Mouse (Mus musculus) neural tube, embryonic 14.5 days (tissue): Measurements from ENCODE around the gene Scgb1a1. TPM values are rescaled to one million over a fixed set of nuclear protein-coding genes. Genes with fewer than 3 reads are reported as not detected.

Experiments
- ATAC-seq: fragments of 200-750 bp; cut with Nextera tagmentation; 2 replicates; pipeline ENCODE4 v1.8.0; 2017; ENCODE audit warnings: low read depth, mild to moderate bottlenecking, moderate TSS enrichment, moderate library complexity
- H3K27ac ChIP-seq: fragments of 300-500 bp; sonication (generic); 2 replicates; pipeline ENCODE4 v1.5.1; 2014; ENCODE audit warnings: low read depth, mild to moderate bottlenecking, control low read depth, low read length, moderate library complexity, mixed read lengths
- H3K27me3 ChIP-seq: fragments of 300-500 bp; sonication (generic); 2 replicates; pipeline ENCODE4 v1.6.1; 2014; ENCODE audit warnings: low read length; ENCODE audit not compliant: control insufficient read depth, insufficient read depth
- H3K36me3 ChIP-seq: fragments of 300-500 bp; sonication (generic); 2 replicates; pipeline ENCODE4 v1.6.1; 2014; ENCODE audit warnings: low read length, mixed read lengths; ENCODE audit not compliant: control insufficient read depth, insufficient read depth
- H3K4me1 ChIP-seq: fragments of 300-500 bp; sonication (generic); 2 replicates; pipeline ENCODE4 v1.6.1; 2014; ENCODE audit warnings: low read length; ENCODE audit not compliant: control insufficient read depth, insufficient read depth
- H3K4me2 ChIP-seq: fragments of 300-500 bp; sonication (generic); 2 replicates; pipeline ENCODE4 v1.6.1; 2014; ENCODE audit warnings: mild to moderate bottlenecking, low read depth, low read length, control low read depth
- H3K4me3 ChIP-seq: fragments of 300-500 bp; sonication (generic); 2 replicates; pipeline ENCODE4 v1.5.1; 2014; ENCODE audit warnings: low read depth, low read length, control low read depth, mixed read lengths
- H3K9ac ChIP-seq: fragments of 300-500 bp; sonication (generic); replicated peaks from 2 replicates; pipeline ENCODE4 v1.6.1; 2014; ENCODE audit warnings: low read depth, mild to moderate bottlenecking, control low read depth, low read length, mixed read lengths
- H3K9me3 ChIP-seq: fragments of 300-500 bp; sonication (generic); 2 replicates; pipeline ENCODE4 v1.6.1; 2016; ENCODE audit warnings: low read length; ENCODE audit not compliant: control insufficient read depth
- WGBS: fragments of 180-500 bp; shearing (Covaris S2); extraction: QIAGEN DNeasy Blood & Tissue Kit; methylation state at CpG from one replicate; pipeline ENCODE4 v1.1.7; 2014; 5-methylcytosine and 5-hydroxymethylcytosine counted together
- polyA plus RNA-seq: library from polyadenylated mRNA; unstranded; fragments of >200 nt; fragmentation: Nextera tagmentation; extraction: Ambion mirVana; gene quantifications from 2 replicates; pipeline ENCODE4 v1.2.1, GENCODE M21; 2014

Scgb1a1 gene
- polyA plus RNA-seq, 1 experiment from 2014 or later: not detected

DNA sequence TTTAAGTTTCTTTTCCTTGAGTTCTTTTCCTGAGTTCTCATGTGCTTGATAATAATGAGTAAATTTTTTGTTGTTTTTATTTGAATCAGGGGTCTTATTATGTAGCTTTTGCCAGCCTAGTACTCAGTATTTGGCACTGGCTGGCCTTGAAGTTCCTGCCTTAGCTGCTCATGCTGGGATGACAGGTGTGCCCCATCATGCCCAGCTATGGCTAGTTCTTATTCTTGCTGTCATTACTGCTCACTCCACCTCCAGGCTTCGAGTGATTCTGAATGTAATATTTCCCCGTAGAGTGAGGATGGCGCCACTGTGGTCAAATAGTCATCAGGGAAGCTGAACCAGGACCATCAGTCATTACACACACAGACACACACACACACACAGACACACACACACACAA, 23.9 kb downstream of the Scgb1a1 start:
- Histone ChIP-seq H3K9me3 (no peaks in the 10 kb centered on the region), H3K27me3 (no peaks in the 10 kb centered on the region), H3K4me1 (peaks cover 7% of the 10 kb centered on the region; the same call in 1 of the 2 replicates), H3K27ac (no peak overlapping the region), H3K36me3 (no peaks in the 10 kb centered on the region), H3K4me3 (no peak overlapping the region), H3K9ac (no peak overlapping the region), H3K4me2 (no peak overlapping the region)
- no peak for ATAC-seq
- WGBS: 89% methylated on average over 3 of the region's 3 CpGs

DNA sequence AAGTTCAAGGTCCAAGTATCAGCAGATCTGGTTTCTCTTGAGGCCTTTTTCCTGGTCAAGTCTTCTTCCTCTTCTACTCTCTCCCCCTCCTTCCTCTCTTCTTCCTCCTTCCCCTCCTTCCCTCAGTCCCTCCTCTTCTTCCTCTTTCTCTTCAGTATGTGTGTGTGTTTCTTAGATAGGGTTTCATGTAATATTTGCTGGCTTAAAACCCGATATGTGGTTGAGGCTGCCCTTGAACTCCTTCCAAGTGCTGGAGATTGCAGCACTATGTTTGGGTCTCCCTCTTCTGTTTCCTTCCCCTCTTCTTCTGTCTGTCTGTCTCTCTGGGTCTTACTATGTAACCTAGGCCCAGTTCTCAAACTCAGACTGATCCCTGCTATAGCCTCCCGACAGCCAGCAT, 24.9 kb downstream of the Scgb1a1 start:
- Histone ChIP-seq H3K4me2 (no peak overlapping the region), H3K9me3 (no peaks in the 10 kb centered on the region), H3K4me1 (peaks cover 7% of the 10 kb centered on the region; the same call in 1 of the 2 replicates), H3K27ac (no peak overlapping the region), H3K27me3 (no peaks in the 10 kb centered on the region), H3K36me3 (no peaks in the 10 kb centered on the region), H3K4me3 (no peak overlapping the region), H3K9ac (no peak overlapping the region)
- ATAC-seq: no peak
- WGBS: 92% methylated on average over 2 of the region's 2 CpGs

GRCm38 (mm10) chr19:9061221-9061893, 26.4 kb downstream of the Scgb1a1 start:
- H3K9ac ChIP-seq: no peak overlapping the region
- H3K27me3 ChIP-seq: no peaks in the 10 kb centered on the region
- peaks cover 6% of the 10 kb centered on the region; the same call in 1 of the 2 replicates for H3K4me1 ChIP-seq
- H3K4me3 ChIP-seq: no peak overlapping the region
- H3K4me2 ChIP-seq: no peak overlapping the region
- H3K9me3 ChIP-seq: no peaks in the 10 kb centered on the region
- ATAC-seq: no peak
- 90% methylated on average over 8 of the region's 8 CpGs for WGBS
- H3K27ac ChIP-seq: no peak overlapping the region
- no peaks in the 10 kb centered on the region for H3K36me3 ChIP-seq

DNA sequence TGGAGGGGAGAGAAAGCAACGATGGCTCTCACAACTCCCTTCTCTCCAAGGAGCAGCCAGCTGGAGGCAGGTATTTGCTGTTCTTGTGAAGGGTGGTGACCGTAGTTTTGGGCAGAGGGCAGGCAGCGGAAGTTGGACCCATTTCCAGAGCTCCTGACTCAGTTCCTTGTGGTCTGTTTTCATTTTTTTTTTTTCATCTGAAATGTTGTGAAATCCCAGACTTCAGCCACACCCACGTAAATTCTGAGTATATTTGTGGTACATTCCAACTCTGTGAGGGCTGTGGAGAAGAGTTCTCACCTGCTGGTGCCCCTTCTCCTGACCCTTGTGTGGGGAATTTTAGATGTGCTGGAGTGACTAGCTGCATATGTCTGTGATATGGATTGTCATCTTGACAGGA, 27.7 kb downstream of the Scgb1a1 start:
- no peak for ATAC-seq
- Histone ChIP-seq H3K27ac (no peak overlapping the region), H3K36me3 (no peaks in the 10 kb centered on the region), H3K4me1 (no peaks in the 10 kb centered on the region), H3K4me3 (no peak overlapping the region), H3K9ac (no peak overlapping the region), H3K9me3 (no peaks in the 10 kb centered on the region), H3K27me3 (no peaks in the 10 kb centered on the region), H3K4me2 (no peak overlapping the region)
- WGBS: 73% methylated on average over 4 of the region's 4 CpGs

- WGBS: 80% methylated on average over 7 of the region's 7 CpGs
- no peak overlapping the region for H3K9ac ChIP-seq
- no peaks in the 10 kb centered on the region for H3K4me1 ChIP-seq
- no peak overlapping the region for H3K27ac ChIP-seq
- H3K4me3 ChIP-seq: no peak overlapping the region
- no peak overlapping the region for H3K4me2 ChIP-seq
- H3K9me3 ChIP-seq: no peaks in the 10 kb centered on the region
- H3K36me3 ChIP-seq: no peaks in the 10 kb centered on the region
- no peaks in the 10 kb centered on the region for H3K27me3 ChIP-seq
- no peak for ATAC-seq
Measured at GRCm38 (mm10) chr19:9059391-9059790, 28.4 kb downstream of the Scgb1a1 start.

DNA sequence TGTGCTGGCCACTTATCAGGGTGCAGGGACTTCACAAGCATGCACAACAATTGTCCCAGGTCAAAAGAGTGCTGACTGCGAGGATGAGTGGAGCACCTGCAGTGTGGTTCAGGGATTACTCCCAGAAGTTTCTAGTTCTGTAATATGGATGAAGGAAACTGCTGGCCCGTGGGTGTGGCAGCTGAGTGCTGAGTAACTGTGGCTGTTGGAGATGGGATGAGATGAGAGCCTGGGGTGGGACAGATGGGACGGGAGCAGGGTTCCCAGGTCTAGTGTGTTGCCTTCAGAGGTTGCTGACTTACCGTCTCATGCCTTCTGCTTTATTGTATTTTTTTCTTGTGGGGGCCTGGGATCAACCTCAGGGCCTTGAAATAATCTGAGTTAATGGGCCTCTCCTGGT, 28.8 kb downstream of the Scgb1a1 start:
- Histone ChIP-seq H3K4me1 (no peaks in the 10 kb centered on the region), H3K9me3 (no peaks in the 10 kb centered on the region), H3K27ac (no peak overlapping the region), H3K4me2 (no peak overlapping the region), H3K36me3 (no peaks in the 10 kb centered on the region), H3K4me3 (no peak overlapping the region), H3K27me3 (no peaks in the 10 kb centered on the region), H3K9ac (no peak overlapping the region)
- 87% methylated on average over 4 of the region's 4 CpGs for WGBS
- no peak for ATAC-seq

DNA sequence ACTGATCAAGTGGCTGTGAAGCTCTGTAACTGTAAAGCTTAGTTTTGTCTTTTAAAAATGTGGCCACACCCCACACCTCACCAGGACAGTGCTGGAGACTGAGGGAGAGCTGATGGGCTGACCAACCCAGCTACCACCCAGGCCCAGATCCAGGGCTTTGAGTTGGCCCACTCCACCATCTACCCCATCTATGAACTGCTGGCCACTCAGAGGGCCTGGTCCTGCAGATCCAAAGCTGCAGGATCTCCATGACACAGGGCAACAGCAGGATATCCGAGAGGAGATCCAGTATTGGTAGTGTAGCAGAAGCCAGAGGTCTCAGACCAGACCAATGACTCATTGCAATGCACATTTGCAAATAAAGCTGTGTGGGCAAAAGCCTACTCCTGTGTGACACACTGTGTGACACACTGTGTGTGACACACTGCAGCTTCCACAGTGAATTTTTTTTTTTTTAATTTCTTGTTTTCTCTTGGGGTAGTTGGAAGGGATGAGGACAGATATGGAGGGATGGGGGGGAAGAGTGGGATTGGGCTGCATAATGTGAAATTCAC, 29.4 kb downstream of the Scgb1a1 start:
- H3K4me1 ChIP-seq: no peaks in the 10 kb centered on the region

DNA sequence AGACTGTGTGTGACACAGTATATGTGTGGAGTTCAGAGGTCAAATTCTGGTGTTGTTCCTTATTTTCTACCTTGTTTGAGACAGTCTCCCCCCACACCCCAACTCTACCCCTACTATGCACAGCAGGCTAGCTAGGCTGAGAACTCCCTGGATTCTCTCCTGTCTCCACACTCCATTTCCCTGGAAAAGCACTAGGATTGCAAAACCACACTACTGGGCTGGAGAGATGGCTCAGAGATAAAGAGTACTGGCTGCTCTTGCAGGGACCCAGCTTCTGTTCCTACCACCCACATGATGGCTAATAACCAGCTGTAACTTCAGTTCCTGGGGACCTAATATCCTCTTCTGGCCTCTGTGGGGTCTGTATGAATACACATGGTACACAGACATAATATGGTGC, 30.1 kb downstream of the Scgb1a1 start:
- Histone ChIP-seq H3K4me1 (no peaks in the 10 kb centered on the region), H3K36me3 (no peaks in the 10 kb centered on the region), H3K4me2 (no peak overlapping the region), H3K4me3 (no peak overlapping the region), H3K27me3 (no peaks in the 10 kb centered on the region), H3K27ac (no peak overlapping the region), H3K9ac (no peak overlapping the region), H3K9me3 (no peaks in the 10 kb centered on the region)
- ATAC-seq: no peak

More for the DNA sequence above, 29.4 kb downstream of the Scgb1a1 start:
- ATAC-seq: no peak
- Histone ChIP-seq H3K27ac (no peak overlapping the region), H3K27me3 (no peaks in the 10 kb centered on the region), H3K4me3 (no peak overlapping the region), H3K9me3 (no peaks in the 10 kb centered on the region), H3K36me3 (no peaks in the 10 kb centered on the region), H3K9ac (no peak overlapping the region), H3K4me2 (no peak overlapping the region)
- 87% methylated on average over 1 of the region's 1 CpGs for WGBS

DNA sequence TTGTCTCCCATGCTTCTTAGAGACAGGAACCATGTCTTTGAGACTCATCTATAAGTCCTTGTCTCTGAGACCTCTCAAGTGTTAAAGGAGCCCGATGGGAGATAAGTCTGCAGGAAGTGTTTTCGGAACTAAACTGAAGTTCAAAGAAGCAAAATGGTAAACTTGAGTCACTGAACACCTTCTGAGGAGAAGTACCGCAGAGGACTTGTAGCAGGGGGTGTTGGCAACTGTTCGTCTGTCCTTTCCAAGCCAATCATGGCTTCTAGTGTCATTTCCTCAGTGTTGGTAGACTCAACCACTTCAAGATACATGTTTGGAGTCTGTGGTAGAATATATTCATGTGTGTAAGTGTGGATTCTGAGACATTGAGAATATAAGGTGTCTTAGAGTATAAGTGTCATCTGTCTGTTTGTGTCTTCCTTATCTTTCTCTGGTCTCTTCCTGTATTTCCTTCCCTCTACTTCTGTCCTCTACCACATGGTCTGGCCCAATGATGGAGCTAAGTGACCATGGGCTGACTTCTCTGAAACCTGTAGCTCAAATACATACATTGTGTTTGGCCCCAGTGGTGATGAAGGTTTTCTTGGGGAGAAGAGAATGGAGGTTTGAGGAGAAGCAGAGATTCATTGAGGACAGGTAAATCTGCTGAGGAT, 31.9 kb downstream of the Scgb1a1 start:
- H3K36me3 ChIP-seq: no peaks in the 10 kb centered on the region
- H3K4me3 ChIP-seq: no peak overlapping the region
- 96% methylated on average over 4 of the region's 4 CpGs for WGBS
- H3K9me3 ChIP-seq: no peaks in the 10 kb centered on the region
- ATAC-seq: no peak
- H3K9ac ChIP-seq: no peak overlapping the region
- H3K4me2 ChIP-seq: no peak overlapping the region
- H3K27me3 ChIP-seq: no peaks in the 10 kb centered on the region
- no peak overlapping the region for H3K27ac ChIP-seq
- no peaks in the 10 kb centered on the region for H3K4me1 ChIP-seq
